Mouse (Mus musculus) mature B cell (primary cell): Measurements from ENCODE around the gene Spem2.
"Not testable (repeated sequence)": the region's sequence is repeated elsewhere in the genome, so short reads cannot be mapped to it uniquely, and the experiment has no call there.

Experiments
- in situ Hi-C: fragments of 300-500 bp; cut with MboI; formaldehyde crosslinking; loops from 2 replicates; pipeline ENCODE4 v1.14.3; 2019

Spem2 gene

GRCm38 (mm10) chr11:69818365-69818764 lies at the start of gene Spem2:
TSS of gene Spem2 (minus strand) at chr11:69818465.
- in situ Hi-C loops: no loop called here

- in situ Hi-C loops: no loop called here
Measured at GRCm38 (mm10) chr11:69867335-69867734, 49.1 kb upstream of the Spem2 start.

GRCm38 (mm10) chr11:69865561-69865960 lies 47.3 kb upstream of the Spem2 start:
- in situ Hi-C loops: no loop called here

- in situ Hi-C loops: no loop called here
Measured at GRCm38 (mm10) chr11:69864138-69864860, 46.0 kb upstream of the Spem2 start.

GRCm38 (mm10) chr11:69863729-69864128 lies 45.5 kb upstream of the Spem2 start:
- in situ Hi-C loops: not testable (repeated sequence)

- in situ Hi-C loops: no loop called here
Measured at GRCm38 (mm10) chr11:69858113-69858998, 40.1 kb upstream of the Spem2 start, which contains the start of gene Tnk1. TSS of gene Tnk1 (minus strand) at chr11:69858730.

- in situ Hi-C loops: no loop called here
Measured at GRCm38 (mm10) chr11:69855347-69855746, 37.1 kb upstream of the Spem2 start.

GRCm38 (mm10) chr11:69854680-69855079 lies 36.4 kb upstream of the Spem2 start:
- in situ Hi-C loops: no loop called here

- in situ Hi-C loops: no loop called here
Measured at GRCm38 (mm10) chr11:69853994-69854393, 35.7 kb upstream of the Spem2 start.

GRCm38 (mm10) chr11:69850754-69851153 lies 32.5 kb upstream of the Spem2 start:
- in situ Hi-C loops: no loop called here

GRCm38 (mm10) chr11:69849884-69850283 lies 31.6 kb upstream of the Spem2 start:
- in situ Hi-C loops: no loop called here

GRCm38 (mm10) chr11:69849128-69849527 lies 30.9 kb upstream of the Spem2 start:
- in situ Hi-C loops: no loop called here

GRCm38 (mm10) chr11:69848021-69848420 lies 29.8 kb upstream of the Spem2 start:
- in situ Hi-C loops: no loop called here

GRCm38 (mm10) chr11:69846738-69847688 lies 28.7 kb upstream of the Spem2 start:
- in situ Hi-C loops: no loop called here

- in situ Hi-C loops: no loop called here
Measured at GRCm38 (mm10) chr11:69846198-69846680, 28.0 kb upstream of the Spem2 start, which contains the start of gene Plscr3. TSS of gene Plscr3 (plus strand) at chr11:69846376.

GRCm38 (mm10) chr11:69838714-69839104 lies 20.4 kb upstream of the Spem2 start:
- in situ Hi-C loops: no loop called here

- in situ Hi-C loops: no loop called here
Measured at GRCm38 (mm10) chr11:69837952-69838713, 19.9 kb upstream of the Spem2 start, which contains the start of gene Tmem256. TSS of gene Tmem256 (plus strand) at chr11:69838514.

GRCm38 (mm10) chr11:69837604-69837951 lies 19.3 kb upstream of the Spem2 start, which contains the start of gene Nlgn2:
TSS of gene Nlgn2 (minus strand) at chr11:69837784.
- in situ Hi-C loops: no loop called here

- in situ Hi-C loops: no loop called here
Measured at GRCm38 (mm10) chr11:69836703-69837576, 18.7 kb upstream of the Spem2 start.

- in situ Hi-C loops: no loop called here
Measured at GRCm38 (mm10) chr11:69835966-69836335, 17.7 kb upstream of the Spem2 start.
